Mouse (Mus musculus) lung, adult 18-20 months (tissue): ENCODE measurements at regions not wholly inside any gene's neighbourhood (a gene's known extent, or its start where the extent isn't known, plus 50 kb on each side); places are given as distances from the start of the nearest gene placed in this dataset.
"Not testable (repeated sequence)": the region's sequence is repeated elsewhere in the genome, so short reads cannot be mapped to it uniquely, and the experiment has no call there.

Source experiments
- DNase-seq, 2 experiments: peaks; one replicate each; pipeline ENCODE4 v3.0.0; 2022; ENCODE audit warnings: mixed read lengths in 2 of 2

GRCm38 (mm10) chr19:32974778-32975240 lies 217.5 kb downstream of the Pten start:
- DNase-seq, result peak; percentile 68 to 69

- DNase-seq, result no peak
Measured at GRCm38 (mm10) chr19:32975303-32975702, 218.0 kb downstream of the Pten start.

- DNase-seq, result no peak
Measured at GRCm38 (mm10) chr19:32976507-32976906, 219.2 kb downstream of the Pten start.

GRCm38 (mm10) chr19:32978037-32978745 lies 220.9 kb downstream of the Pten start:
- no peak for DNase-seq

- no peak for DNase-seq
Measured at GRCm38 (mm10) chr19:32980142-32980541, 222.8 kb downstream of the Pten start.

GRCm38 (mm10) chr19:32988713-32989112 lies 231.4 kb downstream of the Pten start:
- no peak for DNase-seq

- DNase-seq, result no peak
Measured at GRCm38 (mm10) chr19:32989346-32989745, 232.0 kb downstream of the Pten start.

GRCm38 (mm10) chr19:32990576-32990975 lies 233.3 kb downstream of the Pten start:
- DNase-seq, result no peak

- DNase-seq, result no peak
Measured at GRCm38 (mm10) chr19:32998576-32999170, 241.4 kb downstream of the Pten start.

- DNase-seq, result no peak
Measured at GRCm38 (mm10) chr19:33007582-33007981, 250.3 kb downstream of the Pten start.

- DNase-seq, result no peak
Measured at GRCm38 (mm10) chr19:33008076-33008475, 250.8 kb downstream of the Pten start.

GRCm38 (mm10) chr19:33008794-33009193 lies 251.5 kb downstream of the Pten start:
- DNase-seq, result no peak

- DNase-seq, result no peak
Measured at GRCm38 (mm10) chr19:33010886-33011446, 253.7 kb downstream of the Pten start.

GRCm38 (mm10) chr19:33014879-33015278 lies 257.6 kb downstream of the Pten start:
- not testable (repeated sequence) for DNase-seq

GRCm38 (mm10) chr19:33021161-33021560 lies 263.9 kb downstream of the Pten start:
- no peak for DNase-seq

GRCm38 (mm10) chr19:33022839-33023428 lies 265.6 kb downstream of the Pten start:
- DNase-seq, result no peak

- DNase-seq, result no peak
Measured at GRCm38 (mm10) chr19:33029688-33030444, 272.6 kb downstream of the Pten start.

GRCm38 (mm10) chr19:33040512-33040911 lies 283.2 kb downstream of the Pten start:
- no peak for DNase-seq

GRCm38 (mm10) chr19:33040991-33041390 lies 283.7 kb downstream of the Pten start:
- DNase-seq, result no peak

GRCm38 (mm10) chr19:33042760-33043159 lies 285.5 kb downstream of the Pten start:
- DNase-seq, result no peak

- DNase-seq, result no peak
Measured at GRCm38 (mm10) chr19:33043696-33044095, 286.4 kb downstream of the Pten start.

GRCm38 (mm10) chr19:33048754-33049442 lies 291.6 kb downstream of the Pten start:
- DNase-seq, result no peak
